Mouse (Mus musculus): Measurements from ENCODE around the gene Asz1.

The Asz1 gene

DNA sequence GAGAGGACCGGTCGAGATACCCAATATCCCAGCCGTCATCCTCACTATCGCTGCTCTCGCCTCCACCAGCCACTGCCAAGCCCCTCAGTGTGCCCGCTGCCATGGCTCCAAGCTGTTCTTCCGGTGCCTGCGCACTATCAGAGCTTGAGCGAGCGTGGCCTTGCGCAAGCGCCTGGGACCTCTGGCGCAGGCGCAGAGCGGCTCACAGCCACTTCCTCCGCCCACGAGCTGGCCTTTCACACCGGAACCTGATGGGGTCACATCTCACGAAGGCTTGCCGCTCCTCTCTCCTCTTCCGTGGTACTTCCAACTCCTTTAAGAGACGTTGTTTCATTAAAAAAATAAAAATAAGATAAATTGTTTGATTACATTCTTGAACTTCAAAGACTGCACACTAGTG lies at the start of gene Asz1:
TSS of gene Asz1 (minus strand) at position 128 of the 400 bp plus-strand sequence.
- DNase-seq (ENCODE audit: low read depth) = no peak

DNA sequence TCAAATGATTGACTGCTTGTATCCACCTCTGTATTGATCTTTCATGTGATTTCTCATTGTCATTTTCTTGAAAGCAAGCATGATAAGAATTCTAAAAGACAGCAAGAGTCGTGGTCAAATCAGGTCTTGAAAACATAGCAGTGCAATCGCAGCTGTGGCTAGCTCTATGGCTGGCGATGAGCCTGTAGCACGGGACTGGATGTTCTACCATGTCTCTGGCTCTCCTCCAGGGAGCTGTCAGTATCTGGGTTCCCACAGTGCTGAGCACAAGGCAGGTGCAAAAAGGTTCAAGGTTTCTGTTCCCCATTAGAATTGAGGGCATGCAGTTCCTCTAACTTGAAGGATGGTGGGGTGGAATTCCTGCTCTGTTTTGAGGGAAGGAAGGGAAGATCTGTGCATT lies 44.2 kb upstream of the Asz1 start:
- no peak for DNase-seq (ENCODE audit: low read depth)

DNA sequence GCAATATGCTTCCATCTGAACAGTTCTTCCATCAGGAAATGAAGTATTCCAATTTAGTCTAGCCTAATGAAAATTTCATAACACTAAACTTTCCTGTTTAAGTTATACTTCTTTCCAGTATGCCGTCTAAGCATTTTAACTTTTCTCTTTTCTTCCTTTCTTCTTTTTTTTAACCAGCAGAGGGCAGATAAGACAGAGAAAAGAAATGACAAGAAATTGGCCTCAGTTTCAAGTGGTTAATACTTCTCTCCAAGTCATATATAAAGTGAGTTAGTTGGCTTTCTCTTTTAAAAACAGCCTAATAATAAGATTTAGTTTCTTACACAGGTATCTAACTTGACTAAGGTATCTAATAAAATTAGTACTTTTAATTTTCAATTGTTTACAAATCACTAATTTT lies 26.4 kb upstream of the Asz1 start:
- DNase-seq (ENCODE audit: low read depth) = no peak

DNA sequence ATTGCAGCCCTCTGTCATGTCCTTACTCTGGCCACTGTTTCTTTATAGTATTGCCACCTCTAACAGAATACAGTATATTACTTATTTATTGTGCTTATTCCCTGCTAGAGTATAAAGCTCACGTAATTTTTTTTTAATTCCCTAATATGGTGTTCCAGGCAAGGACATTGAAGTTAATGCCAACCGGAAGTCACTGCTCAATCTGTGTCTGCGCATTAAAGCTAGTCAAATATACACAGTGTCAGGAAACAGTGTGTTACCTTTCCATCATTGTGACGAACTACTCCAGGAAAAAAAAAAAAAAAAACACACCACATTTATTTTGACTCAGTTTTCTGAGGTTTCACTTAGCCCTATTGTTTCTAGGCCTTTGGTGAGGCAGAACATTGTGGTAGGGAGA lies 19.2 kb upstream of the Asz1 start:
- DNase-seq (ENCODE audit: low read depth) = no peak

DNA sequence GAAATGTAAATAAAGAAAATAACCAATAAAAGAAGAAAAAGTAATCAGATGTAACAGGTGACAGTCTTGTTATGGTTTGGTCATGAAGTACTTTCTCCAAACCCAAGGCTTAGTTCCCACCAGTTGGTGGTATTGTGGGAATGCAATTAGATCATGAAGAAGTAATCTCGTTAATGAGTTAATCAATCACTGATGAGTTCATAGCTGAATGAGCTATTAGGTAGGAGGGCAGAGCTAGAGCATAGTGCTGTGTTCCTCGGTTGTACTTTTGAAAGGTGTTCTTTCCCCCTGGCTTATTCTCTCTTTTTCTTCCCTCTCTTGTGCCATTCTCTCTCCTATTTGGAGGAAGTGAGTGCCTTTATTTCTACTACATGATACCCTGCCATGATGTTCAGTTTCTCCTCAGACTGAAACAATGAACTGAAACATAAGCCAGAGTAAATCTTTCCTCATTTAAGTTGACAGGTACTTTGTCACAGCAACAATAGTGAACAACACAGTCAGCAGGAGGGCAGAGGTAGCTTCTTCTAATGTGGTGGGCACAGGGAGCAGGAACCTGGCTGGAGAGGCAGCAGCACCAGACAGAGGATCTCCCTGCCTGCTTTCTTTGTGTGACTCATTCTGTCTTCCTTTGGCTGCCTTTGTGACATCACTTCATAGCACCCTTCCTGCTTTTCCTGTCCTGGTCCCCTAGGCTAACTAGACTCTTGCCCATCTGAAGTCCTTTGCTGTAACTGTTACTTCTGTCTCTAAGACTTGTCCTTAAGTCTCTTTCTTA lies 18.5 kb upstream of the Asz1 start:
- DNase-seq (ENCODE audit: low read depth) = peak; percentile 6

DNA sequence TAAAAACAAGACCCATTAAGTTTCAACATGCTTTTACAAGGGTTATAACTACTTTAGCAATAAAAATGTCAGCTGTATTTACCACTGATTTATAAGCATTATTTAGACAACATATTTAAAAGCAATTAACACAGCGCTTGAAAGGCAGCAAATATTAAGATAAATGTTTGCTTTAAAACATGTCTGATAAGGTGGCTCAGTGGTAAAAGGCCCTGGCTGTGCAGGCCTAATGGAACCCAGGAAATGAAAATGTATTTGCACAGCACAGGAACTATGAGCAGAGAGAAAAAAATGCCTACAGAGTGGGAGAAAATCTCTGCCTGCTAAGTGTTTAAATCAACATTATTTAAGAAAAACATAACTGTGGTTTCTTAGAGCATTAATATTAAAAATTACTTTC lies 12.0 kb downstream of the Asz1 start:
- no peak for DNase-seq (ENCODE audit: low read depth)

DNA sequence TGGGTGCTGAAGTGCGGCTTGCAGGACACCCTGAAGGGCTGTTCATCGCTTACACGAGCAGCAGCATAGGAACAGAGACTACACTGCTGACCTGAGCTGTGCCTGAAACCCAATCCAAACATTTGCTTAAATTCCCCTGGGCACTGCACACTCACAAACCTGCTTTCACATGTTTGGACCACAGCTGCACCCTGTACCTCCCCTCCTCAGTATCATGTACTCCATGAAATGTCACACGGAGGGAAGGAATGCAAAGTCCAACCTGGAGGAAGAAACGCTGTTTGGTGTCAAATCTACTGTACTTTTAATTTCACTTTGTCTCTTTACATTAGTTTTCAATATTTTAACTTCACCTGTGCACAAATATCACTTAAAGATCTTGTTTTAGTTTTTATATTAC lies 19.8 kb downstream of the Asz1 start:
- DNase-seq (ENCODE audit: low read depth) = no peak

DNA sequence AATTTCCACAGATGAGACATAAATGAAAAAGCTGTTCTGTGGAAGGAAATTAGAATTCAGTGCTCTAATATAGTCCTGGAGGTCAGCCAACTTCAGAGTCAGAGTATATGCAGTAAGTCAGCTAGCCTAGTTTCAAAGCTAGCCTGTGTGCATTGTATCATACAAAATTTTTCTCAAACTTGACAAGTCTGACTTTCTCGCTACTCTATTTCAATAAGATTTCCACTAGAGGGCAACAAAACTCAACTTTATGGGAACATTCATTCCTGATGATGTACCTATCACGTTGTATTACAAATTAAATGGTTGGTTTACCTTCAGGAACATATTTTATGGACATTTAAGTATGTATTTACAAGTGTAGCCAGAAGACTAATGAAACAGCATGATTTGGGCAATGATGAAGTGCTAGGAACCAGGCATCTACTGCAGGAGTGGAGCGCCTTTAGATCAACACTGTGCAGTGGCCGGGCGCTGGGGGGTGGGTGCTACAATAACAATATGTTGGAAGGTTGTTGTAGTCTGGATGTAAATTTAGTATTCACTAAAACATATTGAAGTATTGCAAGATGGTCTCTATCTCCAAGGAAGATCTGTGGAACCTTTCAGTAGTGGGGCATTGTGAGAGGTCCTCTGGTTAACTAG lies 21.6 kb downstream of the Asz1 start:
- DNase-seq (ENCODE audit: low read depth) = peak; percentile 40

DNA sequence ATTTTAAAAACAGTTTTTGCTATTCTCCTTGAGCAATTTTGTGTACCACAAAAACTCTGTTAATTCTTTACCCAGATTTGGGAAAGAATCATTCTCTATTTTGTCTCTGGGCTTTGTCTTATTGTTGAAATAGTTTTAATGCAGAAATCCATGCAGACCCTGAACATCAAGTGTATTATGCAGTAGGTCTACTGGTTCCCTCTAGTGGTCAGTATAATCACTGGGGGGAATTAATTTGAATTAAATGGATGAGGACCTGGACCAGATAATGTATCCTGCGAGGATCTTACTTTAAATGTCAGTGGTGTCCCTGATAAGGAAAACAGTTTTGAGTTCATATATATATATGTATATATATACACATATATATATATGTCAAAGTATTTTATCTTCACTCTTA lies 30.2 kb downstream of the Asz1 start:
- DNase-seq (ENCODE audit: low read depth) = peak; percentile 58

DNA sequence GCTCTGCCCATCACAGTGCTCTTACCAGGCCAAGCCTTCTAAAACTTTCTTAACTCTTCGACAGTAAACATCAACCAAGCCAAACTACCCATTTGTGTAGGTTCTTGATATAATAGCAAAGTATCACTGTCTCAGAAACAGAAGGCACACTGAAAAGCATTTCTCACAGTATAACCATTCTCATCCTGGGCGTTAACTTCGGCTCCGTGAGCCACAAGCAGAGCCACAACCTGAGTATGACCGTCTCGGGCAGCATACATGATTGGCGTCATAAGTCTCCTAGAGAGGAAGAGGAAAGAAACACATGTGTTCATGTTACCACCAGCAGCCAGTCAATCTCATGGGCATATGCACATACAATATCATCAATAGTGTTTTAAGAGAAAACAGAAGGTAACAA lies 31.9 kb downstream of the Asz1 start:
- peak; percentile 4 for DNase-seq (ENCODE audit: low read depth)

- peak; percentile 59 for DNase-seq (ENCODE audit: low read depth)
Observed at GRCm38 (mm10) chr6:18076577-18076976, 32.3 kb downstream of the Asz1 start.

GRCm38 (mm10) chr6:18057899-18058298 lies 51.0 kb downstream of the Asz1 start:
- no peak for DNase-seq (ENCODE audit: low read depth)

DNA sequence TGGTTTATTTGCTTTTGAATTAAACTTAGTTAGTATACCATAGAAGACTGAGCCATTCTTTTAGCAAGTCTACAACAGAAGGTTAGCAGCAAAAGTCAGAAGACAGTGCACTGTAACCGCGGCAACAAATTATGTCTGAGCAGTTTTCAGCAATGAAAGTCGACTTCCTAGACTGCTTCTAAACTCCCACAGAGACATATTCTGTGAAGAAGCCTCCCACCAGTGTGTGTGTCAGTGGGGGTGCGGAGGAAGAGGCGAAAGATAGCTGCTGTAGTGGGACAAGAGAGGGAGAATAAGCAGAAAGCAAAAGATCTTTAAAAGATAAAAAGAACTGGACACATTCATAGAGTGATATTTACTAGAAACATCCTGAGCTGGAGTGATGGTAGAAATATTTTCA lies 57.2 kb downstream of the Asz1 start:
- DNase-seq (ENCODE audit: low read depth) = no peak

- no peak for DNase-seq (ENCODE audit: low read depth)
Observed at GRCm38 (mm10) chr6:18044299-18044698, 64.6 kb downstream of the Asz1 start.

GRCm38 (mm10) chr6:18043172-18043571 lies 65.7 kb downstream of the Asz1 start:
- DNase-seq (ENCODE audit: low read depth) = no peak

DNA sequence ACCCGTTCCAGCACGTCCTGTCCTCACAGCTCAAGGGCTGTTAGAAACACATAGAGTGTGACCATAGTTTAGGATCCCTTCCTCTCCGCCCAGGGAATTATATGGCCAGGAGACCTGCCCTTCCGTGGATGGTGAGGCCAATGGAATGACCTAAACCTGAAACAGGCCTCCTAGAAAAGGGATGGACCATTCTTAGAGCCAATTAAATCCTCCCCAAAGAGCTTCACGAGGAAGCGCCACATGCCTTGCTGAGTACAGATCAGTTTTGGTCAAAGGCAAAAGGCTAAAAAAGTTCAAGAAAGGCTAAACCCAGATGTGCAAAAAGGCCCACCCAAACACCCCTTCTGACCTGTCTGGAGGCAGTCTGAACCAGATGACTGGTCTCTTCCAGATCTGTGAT lies 76.6 kb downstream of the Asz1 start:
- no peak for DNase-seq (ENCODE audit: low read depth)

- no peak for DNase-seq (ENCODE audit: low read depth)
Observed at GRCm38 (mm10) chr6:18031509-18032010, 77.3 kb downstream of the Asz1 start.

GRCm38 (mm10) chr6:18030868-18031508 lies 77.9 kb downstream of the Asz1 start:
- DNase-seq (ENCODE audit: low read depth) = no peak

GRCm38 (mm10) chr6:18029746-18030656 lies 78.9 kb downstream of the Asz1 start, which contains the start of gene Wnt2:
Gene Wnt2, minus strand, starts transcription at chr6:18030585.
- no peak for DNase-seq (ENCODE audit: low read depth)

- DNase-seq (ENCODE audit: low read depth) = no peak
Observed at GRCm38 (mm10) chr6:18024133-18024794, 84.6 kb downstream of the Asz1 start.

- DNase-seq (ENCODE audit: low read depth) = no peak
Observed at GRCm38 (mm10) chr6:18013346-18013745, 95.5 kb downstream of the Asz1 start.

All from 416B (cell line).